Mouse (Mus musculus): ENCODE results near the gene Arhgef38.

Arhgef38 gene

DNA sequence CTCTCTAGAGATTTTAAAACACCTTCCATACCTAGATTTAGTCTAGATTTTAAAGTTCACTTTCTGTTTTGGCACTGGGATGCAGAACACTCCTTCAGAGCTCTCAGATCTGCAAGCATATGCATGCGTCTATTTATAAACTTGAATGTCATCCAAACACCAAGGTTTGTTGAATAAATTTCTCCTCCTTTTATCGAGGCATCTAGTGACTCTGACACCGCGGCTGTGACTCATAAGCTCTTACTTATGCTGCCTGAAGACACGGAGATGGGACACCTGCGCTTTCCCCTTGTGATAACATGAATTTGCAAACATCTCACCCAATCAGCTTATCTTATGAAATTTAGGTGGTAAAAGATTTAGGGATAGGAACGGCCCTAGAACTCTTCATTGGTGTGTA is 65.0 kb downstream of the Arhgef38 start:
- ATAC-seq (ENCODE audit: insufficient number of reproducible peaks, low FRiP score, low TSS enrichment), result peak; percentile 21; the same call in 1 of the 2 replicates

GRCm38 (mm10) chr3:133167550-133167949 is 67.2 kb downstream of the Arhgef38 start:
- ATAC-seq (ENCODE audit: insufficient number of reproducible peaks, low FRiP score, low TSS enrichment), result no peak

GRCm38 (mm10) chr3:133165130-133165529 is 69.6 kb downstream of the Arhgef38 start:
- ATAC-seq (ENCODE audit: insufficient number of reproducible peaks, low FRiP score, low TSS enrichment), result peak; percentile 94

DNA sequence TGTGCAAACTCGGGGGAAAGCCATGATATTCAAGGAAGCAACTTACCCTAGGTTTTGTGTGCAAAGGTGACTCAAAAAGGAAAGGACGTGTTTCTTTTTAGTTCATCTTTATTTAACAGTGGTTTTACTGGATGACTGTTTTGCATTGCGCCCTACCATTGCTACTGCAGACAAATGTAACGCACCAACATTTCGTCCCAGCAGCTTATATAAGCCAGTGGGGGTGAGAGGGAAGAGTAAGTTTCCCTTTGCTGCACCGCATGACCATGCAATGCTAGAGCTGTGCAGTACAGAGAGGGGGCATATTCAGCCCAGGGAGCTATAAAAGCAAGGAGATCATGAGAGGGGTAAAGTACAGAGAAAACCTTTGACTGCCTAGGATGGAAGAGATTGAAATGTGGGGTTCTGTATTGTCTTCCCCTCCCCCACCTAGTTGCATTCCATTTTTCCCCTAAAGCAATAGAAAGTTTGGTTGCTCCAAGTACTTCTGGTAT is 70.8 kb downstream of the Arhgef38 start:
- no peak for ATAC-seq (ENCODE audit: insufficient number of reproducible peaks, low FRiP score, low TSS enrichment)

GRCm38 (mm10) chr3:133163174-133163573 is 71.6 kb downstream of the Arhgef38 start:
- ATAC-seq (ENCODE audit: insufficient number of reproducible peaks, low FRiP score, low TSS enrichment), result no peak

DNA sequence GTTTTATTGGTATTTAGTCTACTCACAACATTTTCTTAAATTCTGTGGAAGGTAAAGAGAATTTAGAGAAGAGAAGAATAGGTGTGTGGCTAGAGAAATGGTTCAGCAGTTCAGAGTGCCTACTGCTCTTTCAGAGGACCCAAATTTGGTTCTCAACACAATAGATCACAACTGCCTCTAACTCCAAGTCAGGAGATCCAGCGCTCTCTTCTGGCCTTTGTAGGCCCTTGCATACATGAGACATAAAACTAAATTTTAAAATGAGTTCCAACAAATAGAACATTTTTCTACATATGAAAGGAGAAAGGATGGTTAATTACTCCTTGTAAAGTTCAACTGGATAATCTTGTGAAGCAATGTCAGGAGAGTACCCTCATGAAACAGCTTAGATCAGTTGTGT is 73.3 kb downstream of the Arhgef38 start:
- ATAC-seq (ENCODE audit: insufficient number of reproducible peaks, low FRiP score, low TSS enrichment), result no peak

GRCm38 (mm10) chr3:133158260-133158659 is 76.5 kb downstream of the Arhgef38 start:
- ATAC-seq (ENCODE audit: insufficient number of reproducible peaks, low FRiP score, low TSS enrichment), result peak; percentile 75

DNA sequence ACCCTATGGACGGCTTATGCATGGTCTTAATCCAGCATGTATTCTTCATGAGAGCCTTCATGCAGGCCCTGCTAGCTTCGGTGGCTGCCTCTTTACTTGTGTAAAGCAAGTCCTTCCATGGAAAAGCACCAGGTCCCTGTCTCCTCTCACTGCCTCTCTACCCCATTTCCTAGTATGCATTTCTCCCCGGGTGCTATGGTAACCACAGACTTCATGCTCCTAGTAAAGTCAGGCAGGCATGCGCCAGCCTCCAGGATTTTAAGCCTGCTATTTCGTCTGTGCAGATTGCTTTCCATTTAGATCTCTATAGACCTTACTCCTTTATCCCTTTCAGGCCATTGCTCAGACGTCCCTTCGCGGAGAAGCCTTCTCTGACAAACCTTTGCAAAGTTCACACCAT is 80.1 kb downstream of the Arhgef38 start:
- ATAC-seq (ENCODE audit: insufficient number of reproducible peaks, low FRiP score, low TSS enrichment), result no peak

DNA sequence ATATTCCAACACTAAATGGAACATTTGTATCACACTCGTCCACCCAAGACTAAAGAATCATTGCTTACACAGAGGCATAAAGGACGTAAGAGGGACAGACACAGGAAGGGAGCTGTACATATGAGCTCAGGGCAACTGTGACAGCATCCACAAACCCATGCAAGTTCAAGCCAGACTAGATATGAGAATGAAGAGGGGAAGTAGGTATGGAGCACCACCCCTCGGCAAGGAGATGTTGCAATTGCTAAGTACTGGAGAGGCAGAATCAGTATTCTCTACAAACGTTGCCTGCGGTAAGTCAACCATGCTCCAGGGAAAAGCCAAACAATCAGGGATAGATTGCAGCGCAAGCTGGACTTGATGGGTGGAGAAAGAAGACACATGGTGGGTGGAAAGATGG is 81.1 kb downstream of the Arhgef38 start:
- no peak for ATAC-seq (ENCODE audit: insufficient number of reproducible peaks, low FRiP score, low TSS enrichment)

GRCm38 (mm10) chr3:133152831-133153230 is 81.9 kb downstream of the Arhgef38 start:
- no peak for ATAC-seq (ENCODE audit: insufficient number of reproducible peaks, low FRiP score, low TSS enrichment)

DNA sequence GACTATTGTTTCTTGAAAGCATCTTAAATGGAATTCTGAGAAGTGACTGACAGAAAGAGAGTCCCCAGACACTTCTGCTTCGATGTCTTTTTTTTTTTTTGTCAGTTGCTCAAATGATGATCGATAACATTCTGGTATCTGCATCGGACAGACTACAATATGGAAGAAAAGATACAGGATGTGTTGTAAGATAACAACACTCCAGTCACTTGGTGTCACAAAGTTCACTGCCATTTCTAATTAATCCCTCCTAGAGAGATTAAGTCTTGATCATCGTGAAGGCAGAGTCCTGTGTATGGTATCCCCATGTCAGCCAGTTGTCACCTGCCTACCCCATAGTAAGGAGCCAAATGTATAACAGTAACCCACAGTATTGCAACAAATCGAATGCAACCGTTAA is 83.1 kb downstream of the Arhgef38 start:
- no peak for ATAC-seq (ENCODE audit: insufficient number of reproducible peaks, low FRiP score, low TSS enrichment)

GRCm38 (mm10) chr3:133144511-133145147 is 90.1 kb downstream of the Arhgef38 start:
- peak; percentile 33; the same call in 1 of the 2 replicates for ATAC-seq (ENCODE audit: insufficient number of reproducible peaks, low FRiP score, low TSS enrichment)

GRCm38 (mm10) chr3:133141877-133142276 is 92.9 kb downstream of the Arhgef38 start:
- ATAC-seq (ENCODE audit: insufficient number of reproducible peaks, low FRiP score, low TSS enrichment), result no peak

- ATAC-seq (ENCODE audit: insufficient number of reproducible peaks, low FRiP score, low TSS enrichment), result no peak
Observed at GRCm38 (mm10) chr3:133132611-133133010, 102.1 kb downstream of the Arhgef38 start.

- ATAC-seq (ENCODE audit: insufficient number of reproducible peaks, low FRiP score, low TSS enrichment), result no peak
Observed at GRCm38 (mm10) chr3:133131372-133131771, 103.4 kb downstream of the Arhgef38 start.

DNA sequence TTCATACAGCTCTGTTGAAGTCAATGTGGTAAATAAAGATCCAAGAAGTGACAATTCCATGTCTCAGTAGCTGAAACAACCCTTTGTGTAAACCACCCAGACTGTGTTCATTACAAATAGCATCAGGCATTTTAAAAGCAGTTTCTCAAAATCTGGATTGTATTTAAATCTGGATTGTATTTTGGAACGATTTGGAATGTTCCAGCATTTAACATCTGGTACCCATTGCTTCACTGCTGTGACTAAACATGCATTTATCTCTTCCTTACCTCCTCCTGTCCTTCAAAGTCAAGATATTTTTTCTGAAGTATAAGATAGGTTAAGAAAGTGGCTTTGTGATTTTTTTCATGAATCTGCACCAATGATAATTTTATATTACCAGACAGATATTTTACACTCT is 121.5 kb downstream of the Arhgef38 start:
- ATAC-seq (ENCODE audit: insufficient number of reproducible peaks, low FRiP score, low TSS enrichment), result no peak

GRCm38 (mm10) chr3:133111741-133112140 is 123.0 kb downstream of the Arhgef38 start:
- no peak for ATAC-seq (ENCODE audit: insufficient number of reproducible peaks, low FRiP score, low TSS enrichment)

DNA sequence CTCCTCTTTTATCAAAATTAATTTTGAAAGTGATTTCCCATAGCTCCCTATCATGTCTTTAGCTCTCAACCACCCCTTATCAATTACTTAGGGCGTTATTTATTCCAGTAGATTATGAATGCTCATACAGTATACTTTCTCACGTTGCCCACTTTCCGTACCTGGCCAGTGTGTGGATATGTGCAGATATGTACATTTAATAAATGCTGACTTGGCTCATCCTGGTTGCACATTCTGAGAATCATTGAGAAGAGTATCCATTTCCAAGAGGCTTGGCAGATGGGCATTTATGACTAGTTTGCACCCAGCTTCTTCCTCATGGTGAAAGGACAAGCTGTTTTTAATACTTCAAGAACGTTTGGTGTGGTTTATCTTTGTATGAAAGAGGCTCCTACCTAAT is 124.9 kb downstream of the Arhgef38 start:
- ATAC-seq (ENCODE audit: insufficient number of reproducible peaks, low FRiP score, low TSS enrichment), result no peak

DNA sequence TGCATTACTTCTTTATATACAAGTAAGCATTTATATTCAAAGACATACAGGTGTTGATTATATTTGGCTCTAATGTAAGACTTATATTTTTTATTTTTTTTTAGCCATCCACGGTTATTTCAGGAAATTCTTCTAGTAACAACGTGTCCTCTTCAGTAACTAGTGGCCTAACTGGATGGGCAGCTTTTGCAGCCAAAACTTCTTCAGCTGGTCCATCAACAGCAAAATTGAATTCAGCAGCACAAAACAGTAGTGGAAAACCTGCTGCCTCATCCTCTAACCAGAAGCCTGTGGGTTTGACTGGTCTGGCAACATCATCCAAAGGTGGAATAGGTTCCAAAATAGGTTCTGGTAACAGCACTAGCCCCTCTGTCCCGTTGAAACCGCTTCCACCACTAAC is 126.0 kb downstream of the Arhgef38 start:
- ATAC-seq (ENCODE audit: insufficient number of reproducible peaks, low FRiP score, low TSS enrichment), result no peak

DNA sequence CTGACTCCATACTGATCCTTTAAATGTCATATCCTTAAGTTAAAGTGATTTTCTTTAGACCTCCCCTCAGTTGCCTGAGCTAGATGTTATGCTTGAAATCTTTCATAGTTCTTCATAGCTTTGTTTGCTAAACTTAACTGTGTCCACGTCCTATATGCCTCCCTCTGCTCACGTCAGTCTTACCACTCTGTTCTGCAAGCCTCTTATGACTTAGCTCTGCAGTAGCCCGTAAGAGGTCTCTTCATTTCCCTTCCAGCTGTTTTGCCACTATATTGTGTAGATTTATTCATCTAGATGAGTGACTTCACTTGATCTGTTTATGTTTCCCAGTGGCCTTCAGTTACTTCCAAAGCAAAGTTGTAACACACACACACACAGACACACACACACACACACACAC is 130.3 kb downstream of the Arhgef38 start:
- ATAC-seq (ENCODE audit: insufficient number of reproducible peaks, low FRiP score, low TSS enrichment), result no peak

DNA sequence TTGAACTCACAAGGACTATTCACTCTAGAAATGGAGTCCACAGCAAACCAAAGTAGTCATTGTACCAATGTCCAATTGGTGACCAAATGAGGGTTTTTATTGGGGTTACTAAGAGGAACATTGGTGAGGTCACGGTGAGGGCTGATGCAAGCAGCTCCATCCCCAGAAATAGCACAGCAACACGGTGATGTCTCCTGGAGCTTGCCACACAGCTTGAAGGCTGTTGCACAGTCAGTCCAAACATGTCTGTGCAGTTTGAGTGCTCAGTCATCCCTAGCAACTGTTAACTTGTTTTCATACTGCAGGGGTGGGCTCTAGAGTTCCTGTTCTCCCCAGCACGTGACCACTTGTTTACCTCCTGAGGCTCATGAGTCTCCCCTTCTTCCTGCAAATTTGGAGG is 131.0 kb downstream of the Arhgef38 start:
- no peak for ATAC-seq (ENCODE audit: insufficient number of reproducible peaks, low FRiP score, low TSS enrichment)

DNA sequence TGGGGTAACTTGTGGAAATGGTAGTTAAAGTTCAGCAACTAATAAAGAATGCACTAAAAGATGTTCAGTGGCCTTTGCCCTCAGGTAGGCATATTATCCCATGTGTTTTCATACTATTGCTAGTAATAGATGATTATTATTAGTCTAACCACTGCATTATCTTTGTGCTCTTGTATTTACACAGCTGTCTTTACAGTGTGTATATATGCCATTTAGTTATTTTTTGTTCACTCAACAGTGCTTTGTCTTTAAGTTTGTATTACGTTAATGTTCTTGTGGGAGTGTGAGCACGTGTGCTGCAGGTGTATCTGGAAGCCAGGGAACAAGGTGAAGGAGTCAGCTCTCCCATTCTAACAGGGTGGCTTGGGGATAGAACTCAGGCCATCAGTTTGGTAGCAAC is 135.8 kb downstream of the Arhgef38 start:
- no peak for ATAC-seq (ENCODE audit: insufficient number of reproducible peaks, low FRiP score, low TSS enrichment)

DNA sequence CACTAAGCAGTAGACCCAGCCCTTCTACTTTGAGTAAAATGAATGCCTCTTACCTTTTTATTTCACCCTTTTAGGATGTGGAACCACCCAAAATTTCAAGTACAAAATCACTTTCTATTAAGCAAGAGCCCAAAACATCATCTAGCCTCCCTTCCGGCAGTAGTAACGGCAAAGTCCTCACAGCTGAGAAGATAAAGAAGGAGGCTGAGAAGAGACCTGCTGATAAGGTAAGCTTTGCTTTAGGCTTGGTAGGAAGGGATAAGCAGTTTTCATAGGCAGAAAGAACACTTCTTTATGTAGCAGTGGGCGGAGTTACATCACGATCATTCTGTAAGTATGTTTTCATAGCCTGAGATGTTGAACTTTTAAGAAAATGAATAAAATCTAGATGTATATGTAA is 136.4 kb downstream of the Arhgef38 start:
- no peak for ATAC-seq (ENCODE audit: insufficient number of reproducible peaks, low FRiP score, low TSS enrichment)
